Mouse (Mus musculus): ENCODE data around the gene Nckap5l. TPM values are rescaled to one million over a fixed set of nuclear protein-coding genes. Genes with fewer than 3 reads are reported as not detected.
A peak's percentile ranks its signal among the peaks of the same experiment; 100 is the strongest.

The Nckap5l gene
- polyA plus RNA-seq, 1 experiment from 2014 or later = 0.53 TPM

DNA sequence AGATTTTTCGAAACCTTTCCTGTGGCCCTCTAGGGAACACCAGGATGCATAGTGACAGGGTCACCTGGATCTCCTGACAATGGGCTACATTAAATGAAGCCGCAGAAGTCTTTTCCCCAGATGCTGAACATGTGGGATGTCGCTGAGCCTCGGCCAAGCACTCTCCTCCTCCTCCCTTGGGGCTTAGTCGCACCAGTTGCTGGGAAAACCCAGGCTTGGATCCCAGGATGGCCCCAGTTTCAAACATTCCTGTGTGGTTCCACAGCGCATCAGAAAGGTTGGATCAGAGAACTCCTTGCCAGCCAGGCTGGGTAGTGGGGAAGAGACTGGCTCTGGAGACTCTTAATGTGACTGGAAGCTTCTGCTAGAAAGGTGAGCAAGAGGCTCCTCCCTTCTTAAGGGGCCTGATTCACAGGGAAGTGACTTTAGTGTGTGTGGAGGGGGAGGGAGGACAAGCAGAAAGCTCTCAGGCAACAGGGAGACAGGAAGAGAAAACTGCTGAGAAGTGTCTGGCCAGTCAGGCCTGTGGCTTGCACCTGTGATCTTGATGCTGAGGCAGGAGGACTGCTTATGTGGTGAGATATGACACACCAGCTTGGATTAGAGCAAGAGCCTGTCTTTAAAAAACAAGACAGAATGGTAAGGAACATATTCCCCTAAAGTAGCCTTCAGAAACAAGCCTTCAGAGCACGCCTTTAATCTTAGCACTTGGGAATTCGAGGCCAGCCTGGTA is 18.4 kb downstream of the Nckap5l start:
- DNase-seq = no peak
- no peaks in the 10 kb centered on the region for H3K27me3 ChIP-seq (ENCODE audit: insufficient read depth, low read length)

GRCm38 (mm10) chr15:99433913-99434312 is 23.6 kb downstream of the Nckap5l start:
- no peak overlapping the region for H3K4me2 ChIP-seq (ENCODE audit: low read depth, low read length)
- ATAC-seq = no peak; the same call in 1 of the 2 replicates
- no peaks in the 10 kb centered on the region for H3K4me1 ChIP-seq (ENCODE audit: insufficient read depth)
- no peaks in the 10 kb centered on the region for H3K36me3 ChIP-seq (replicated peaks; ENCODE audit: insufficient read depth, low read length)
- no peaks in the 10 kb centered on the region for H3K27me3 ChIP-seq (ENCODE audit: insufficient read depth, low read length)
- DNase-seq = no peak
- H3K9me3 ChIP-seq (ENCODE audit: low read length) = no peaks in the 10 kb centered on the region
- H3K9ac ChIP-seq (replicated peaks) = no peak overlapping the region
- 66% methylated on average over 12 of the region's 12 CpGs for WGBS (ENCODE audit: insufficient replicate concordance)
- no peak for TF ChIP-seq CTCF (IDR thresholded peaks at IDR 0.05; ENCODE audit: low read depth)
- no peak for TF ChIP-seq EP300 (IDR thresholded peaks at IDR 0.05; ENCODE audit: low read depth)
- H3K27ac ChIP-seq (ENCODE audit: low read depth) = no peak overlapping the region
- H3K4me3 ChIP-seq (ENCODE audit: low read depth, low read length) = no peak overlapping the region

More for the DNA sequence above, 18.4 kb downstream of the Nckap5l start:
- TF ChIP-seq EP300 (IDR thresholded peaks at IDR 0.05; ENCODE audit: low read depth) = no peak
- no peak for TF ChIP-seq CTCF (IDR thresholded peaks at IDR 0.05; ENCODE audit: low read depth)
- H3K4me2 ChIP-seq (ENCODE audit: low read depth, low read length) = no peak overlapping the region
- 86% methylated on average over 8 of the region's 8 CpGs for WGBS (ENCODE audit: insufficient replicate concordance)
- H3K9ac ChIP-seq (replicated peaks) = no peak overlapping the region
- no peak overlapping the region for H3K27ac ChIP-seq (ENCODE audit: low read depth)
- H3K4me3 ChIP-seq (ENCODE audit: low read depth, low read length) = no peak overlapping the region
- no peaks in the 10 kb centered on the region; the same call in 1 of the 2 replicates for H3K4me1 ChIP-seq (ENCODE audit: insufficient read depth)
- H3K36me3 ChIP-seq (replicated peaks; ENCODE audit: insufficient read depth, low read length) = no peaks in the 10 kb centered on the region
- ATAC-seq = no peak
- no peaks in the 10 kb centered on the region for H3K9me3 ChIP-seq (ENCODE audit: low read length)

- Histone ChIP-seq H3K4me1 (ENCODE audit: insufficient read depth) (no peaks in the 10 kb centered on the region), H3K27me3 (ENCODE audit: insufficient read depth, low read length) (no peaks in the 10 kb centered on the region), H3K9me3 (ENCODE audit: low read length) (no peaks in the 10 kb centered on the region), H3K4me2 (ENCODE audit: low read depth, low read length) (no peak overlapping the region), H3K4me3 (ENCODE audit: low read depth, low read length) (no peak overlapping the region), H3K36me3 (replicated peaks; ENCODE audit: insufficient read depth, low read length) (no peaks in the 10 kb centered on the region; the same call in 1 of the 2 replicates), H3K27ac (ENCODE audit: low read depth) (no peak overlapping the region), H3K9ac (replicated peaks) (no peak overlapping the region)
- ATAC-seq (peak; percentile 44; the same call in 1 of the 2 replicates), DNase-seq (no peak)
- no peak for TF ChIP-seq CTCF (IDR thresholded peaks at IDR 0.05; ENCODE audit: low read depth)
- TF ChIP-seq EP300 (IDR thresholded peaks at IDR 0.05; ENCODE audit: low read depth) = no peak
- WGBS (ENCODE audit: insufficient replicate concordance) = 83% methylated on average over 16 of the region's 16 CpGs
Measured at GRCm38 (mm10) chr15:99433081-99433718, 24.3 kb downstream of the Nckap5l start.

GRCm38 (mm10) chr15:99431967-99432366 is 25.6 kb downstream of the Nckap5l start:
- H3K27ac ChIP-seq (ENCODE audit: low read depth) = no peak overlapping the region
- no peaks in the 10 kb centered on the region for H3K9me3 ChIP-seq (ENCODE audit: low read length)
- no peak overlapping the region for H3K4me2 ChIP-seq (ENCODE audit: low read depth, low read length)
- no peaks in the 10 kb centered on the region for H3K27me3 ChIP-seq (ENCODE audit: insufficient read depth, low read length)
- TF ChIP-seq EP300 (IDR thresholded peaks at IDR 0.05; ENCODE audit: low read depth) (no peak), CTCF (IDR thresholded peaks at IDR 0.05; ENCODE audit: low read depth) (no peak)
- 72% methylated on average over 8 of the region's 8 CpGs for WGBS (ENCODE audit: insufficient replicate concordance)
- DNase-seq = no peak
- ATAC-seq = no peak
- no peaks in the 10 kb centered on the region for H3K4me1 ChIP-seq (ENCODE audit: insufficient read depth)
- H3K4me3 ChIP-seq (ENCODE audit: low read depth, low read length) = no peak overlapping the region
- no peak overlapping the region for H3K9ac ChIP-seq (replicated peaks)
- no peaks in the 10 kb centered on the region; the same call in 1 of the 2 replicates for H3K36me3 ChIP-seq (replicated peaks; ENCODE audit: insufficient read depth, low read length)

GRCm38 (mm10) chr15:99431504-99431903 is 26.0 kb downstream of the Nckap5l start:
- TF ChIP-seq EP300 (IDR thresholded peaks at IDR 0.05; ENCODE audit: low read depth) (no peak), CTCF (IDR thresholded peaks at IDR 0.05; ENCODE audit: low read depth) (no peak)
- no peak for DNase-seq
- no peaks in the 10 kb centered on the region for H3K4me1 ChIP-seq (ENCODE audit: insufficient read depth)

GRCm38 (mm10) chr15:99431063-99431462 is 26.5 kb downstream of the Nckap5l start:
- ATAC-seq (no peak), DNase-seq (no peak)
- no peak for TF ChIP-seq CTCF (IDR thresholded peaks at IDR 0.05; ENCODE audit: low read depth)
- no peak for TF ChIP-seq EP300 (IDR thresholded peaks at IDR 0.05; ENCODE audit: low read depth)
- no peak overlapping the region for H3K4me2 ChIP-seq (ENCODE audit: low read depth, low read length)
- no peaks in the 10 kb centered on the region for H3K4me1 ChIP-seq (ENCODE audit: insufficient read depth)
- no peaks in the 10 kb centered on the region; the same call in 1 of the 2 replicates for H3K36me3 ChIP-seq (replicated peaks; ENCODE audit: insufficient read depth, low read length)
- no peak overlapping the region for H3K9ac ChIP-seq (replicated peaks)
- H3K27me3 ChIP-seq (ENCODE audit: insufficient read depth, low read length) = no peaks in the 10 kb centered on the region
- H3K9me3 ChIP-seq (ENCODE audit: low read length) = no peaks in the 10 kb centered on the region
- no peak overlapping the region for H3K27ac ChIP-seq (ENCODE audit: low read depth)
- 84% methylated on average over 10 of the region's 10 CpGs for WGBS (ENCODE audit: insufficient replicate concordance)
- no peak overlapping the region for H3K4me3 ChIP-seq (ENCODE audit: low read depth, low read length)

More at GRCm38 (mm10) chr15:99431504-99431903, 26.0 kb downstream of the Nckap5l start:
- no peak overlapping the region for H3K27ac ChIP-seq (ENCODE audit: low read depth)
- H3K36me3 ChIP-seq (replicated peaks; ENCODE audit: insufficient read depth, low read length) = no peaks in the 10 kb centered on the region; the same call in 1 of the 2 replicates
- no peak overlapping the region for H3K4me2 ChIP-seq (ENCODE audit: low read depth, low read length)
- WGBS (ENCODE audit: insufficient replicate concordance) = 71% methylated on average over 7 of the region's 7 CpGs
- no peaks in the 10 kb centered on the region for H3K27me3 ChIP-seq (ENCODE audit: insufficient read depth, low read length)
- no peak for ATAC-seq
- no peaks in the 10 kb centered on the region for H3K9me3 ChIP-seq (ENCODE audit: low read length)
- H3K4me3 ChIP-seq (ENCODE audit: low read depth, low read length) = no peak overlapping the region
- H3K9ac ChIP-seq (replicated peaks) = no peak overlapping the region
